Mouse (Mus musculus) midbrain, embryonic 11.5 days (tissue): ENCODE results near the gene Snap91. TPM values are rescaled to one million over a fixed set of nuclear protein-coding genes. Genes with fewer than 3 reads are reported as not detected.

Source experiments
- ATAC-seq: fragments of 200-750 bp; cut with Nextera tagmentation; 2 replicates; pipeline ENCODE4 v1.8.0; 2017; ENCODE audit warnings: moderate TSS enrichment, moderate library complexity; ENCODE audit not compliant: low FRiP score
- DNase-seq: peaks from one replicate; pipeline ENCODE4 v3.0.0; 2015; ENCODE audit warnings: low spot score; ENCODE audit errors: missing footprints
- H3K27ac ChIP-seq: fragments of 300-500 bp; sonication (generic); 2 replicates; pipeline ENCODE4 v1.5.1; 2014; ENCODE audit warnings: low read depth, low read length
- H3K27me3 ChIP-seq: fragments of 300-500 bp; sonication (generic); 2 replicates; pipeline ENCODE4 v1.6.1; 2014; ENCODE audit warnings: mild to moderate bottlenecking, low read length, moderate library complexity, mixed read lengths; ENCODE audit not compliant: control insufficient read depth, insufficient read depth
- H3K36me3 ChIP-seq: fragments of 300-500 bp; sonication (generic); 2 replicates; pipeline ENCODE4 v1.6.1; 2014; ENCODE audit warnings: mild to moderate bottlenecking, low read length, moderate library complexity, mixed read lengths; ENCODE audit not compliant: control insufficient read depth, insufficient read depth
- H3K4me1 ChIP-seq: fragments of 300-500 bp; sonication (generic); 2 replicates; pipeline ENCODE4 v1.6.1; 2014; ENCODE audit warnings: low read length; ENCODE audit not compliant: control insufficient read depth, insufficient read depth
- H3K4me2 ChIP-seq: fragments of 300-500 bp; sonication (generic); 2 replicates; pipeline ENCODE4 v1.6.1; 2014; ENCODE audit warnings: mild to moderate bottlenecking, moderate library complexity
- H3K4me3 ChIP-seq: fragments of 300-500 bp; sonication (generic); 2 replicates; pipeline ENCODE4 v1.5.1; 2014; ENCODE audit warnings: low read depth, low read length
- H3K9ac ChIP-seq: fragments of 300-500 bp; sonication (generic); 2 replicates; pipeline ENCODE4 v1.6.1; 2014; ENCODE audit warnings: low read length
- H3K9me3 ChIP-seq: fragments of 300-500 bp; sonication (generic); 2 replicates; pipeline ENCODE4 v1.6.1; 2016; ENCODE audit warnings: low read length; ENCODE audit not compliant: control insufficient read depth
- whole genome bisulfite sequencing: fragments of 180-500 bp; shearing (Covaris S2); extraction: QIAGEN DNeasy Blood & Tissue Kit; methylation state at CpG from one replicate; pipeline ENCODE4 v1.1.7; 2014; 5-methylcytosine and 5-hydroxymethylcytosine counted together
- polyA plus RNA-seq: library from polyadenylated mRNA; unstranded; fragments of >200 nt; fragmentation: Nextera tagmentation; extraction: Ambion mirVana; gene quantifications from 2 replicates; pipeline ENCODE4 v1.2.1, GENCODE M21; 2014

The Snap91 gene
- polyA plus RNA-seq, 1 experiment from 2014 or later, result 12.2 TPM

DNA sequence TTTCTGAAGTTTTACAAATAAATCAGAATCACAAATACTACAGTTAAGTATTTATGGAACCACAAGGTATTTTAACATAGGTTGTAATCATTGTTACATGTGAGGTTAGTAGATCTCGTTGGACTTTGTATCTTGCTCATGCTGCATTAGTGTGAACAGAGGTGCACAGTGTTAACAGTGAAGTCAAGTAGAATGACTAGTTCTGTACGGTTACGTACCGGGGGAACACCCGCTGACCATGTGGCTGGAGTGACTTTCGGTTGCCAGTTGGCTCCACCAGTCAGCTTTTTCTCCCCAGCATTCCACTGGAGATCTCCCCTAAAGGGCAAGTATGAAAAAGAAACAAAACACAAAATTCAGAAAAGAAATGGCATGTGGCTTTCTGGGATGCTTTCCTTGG lies 105.1 kb downstream of the Snap91 start:
- no peak overlapping the region for H3K4me2 ChIP-seq
- DNase-seq (no peak), ATAC-seq (no peak)
- no peak overlapping the region for H3K9ac ChIP-seq
- WGBS, result 97% methylated on average over 6 of the region's 6 CpGs
- no peaks in the 10 kb centered on the region for H3K36me3 ChIP-seq
- H3K4me3 ChIP-seq, result no peak overlapping the region
- no peaks in the 10 kb centered on the region for H3K27me3 ChIP-seq
- H3K9me3 ChIP-seq, result no peaks in the 10 kb centered on the region
- H3K27ac ChIP-seq, result no peak overlapping the region
- no peaks in the 10 kb centered on the region for H3K4me1 ChIP-seq

DNA sequence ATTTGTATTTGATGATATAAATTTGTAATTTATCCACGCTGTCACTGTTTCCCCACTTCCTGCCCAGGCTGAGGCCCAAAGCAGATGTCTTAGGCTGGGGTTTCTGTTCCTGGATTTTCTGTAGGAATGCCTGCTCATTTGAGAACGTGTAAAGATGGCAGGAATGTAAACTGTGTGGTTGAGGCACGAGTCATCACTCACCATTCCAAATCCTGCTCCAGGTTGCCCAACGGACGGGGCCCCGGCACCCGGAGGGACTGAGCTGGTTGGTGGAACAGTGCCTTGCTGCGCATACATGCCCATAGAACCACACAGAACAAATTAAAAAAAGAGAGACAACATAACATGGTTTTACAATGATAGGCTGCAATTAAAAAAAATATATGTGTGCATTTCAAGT lies 106.5 kb downstream of the Snap91 start:
- WGBS, result 88% methylated on average over 8 of the region's 8 CpGs
- Histone ChIP-seq H3K4me3 (no peak overlapping the region), H3K9ac (no peak overlapping the region), H3K27ac (no peak overlapping the region), H3K9me3 (no peaks in the 10 kb centered on the region), H3K4me2 (no peak overlapping the region), H3K36me3 (no peaks in the 10 kb centered on the region), H3K4me1 (no peaks in the 10 kb centered on the region), H3K27me3 (no peaks in the 10 kb centered on the region)
- DNase-seq, result peak; percentile 71
- no peak for ATAC-seq

DNA sequence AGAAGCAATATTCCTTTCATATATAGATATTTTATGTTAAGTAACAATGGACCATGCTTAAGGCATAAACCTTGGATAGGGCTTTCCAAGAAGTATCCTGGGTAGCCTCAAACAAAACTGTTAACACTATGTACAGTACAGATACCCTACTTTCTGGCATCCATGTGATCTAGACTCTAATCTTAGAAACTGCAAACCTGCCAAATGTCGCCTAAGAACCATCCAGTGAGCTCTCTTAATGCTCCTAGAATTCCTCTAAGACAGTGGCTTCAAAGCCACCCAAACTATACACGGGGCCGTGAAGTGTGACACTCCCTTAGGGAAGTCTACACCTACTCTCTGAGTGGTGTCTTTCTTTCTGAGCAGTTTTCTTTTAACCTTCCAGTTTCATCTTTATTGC lies 107.6 kb downstream of the Snap91 start:
- DNase-seq, result no peak

DNA sequence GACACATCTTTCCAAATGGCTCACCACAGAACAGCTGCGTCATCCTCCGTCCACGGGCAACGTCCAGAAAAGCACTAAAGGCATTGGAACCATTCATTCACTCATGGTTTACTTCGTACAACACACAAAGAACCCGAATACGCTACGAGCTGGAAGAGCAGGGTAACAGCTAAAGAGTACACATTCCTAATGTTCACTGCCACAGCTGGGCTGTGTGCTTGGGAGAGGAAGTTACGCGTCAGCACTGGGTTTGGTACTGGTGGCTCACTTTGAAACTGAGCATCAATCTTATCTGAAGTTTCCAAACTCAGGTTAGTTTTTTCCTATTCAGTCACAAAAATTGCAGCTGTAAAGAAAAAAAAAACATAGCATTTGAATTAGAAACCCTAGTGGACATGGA lies 113.5 kb downstream of the Snap91 start:
- 81% methylated on average over 10 of the region's 10 CpGs for WGBS

More for the DNA sequence above, 107.6 kb downstream of the Snap91 start:
- Histone ChIP-seq H3K4me2 (no peak overlapping the region), H3K36me3 (no peaks in the 10 kb centered on the region), H3K9me3 (no peaks in the 10 kb centered on the region), H3K27ac (no peak overlapping the region), H3K4me1 (no peaks in the 10 kb centered on the region), H3K9ac (no peak overlapping the region), H3K27me3 (no peaks in the 10 kb centered on the region), H3K4me3 (no peak overlapping the region)
- WGBS, result 85% methylated on average over 3 of the region's 3 CpGs
- no peak for ATAC-seq

DNA sequence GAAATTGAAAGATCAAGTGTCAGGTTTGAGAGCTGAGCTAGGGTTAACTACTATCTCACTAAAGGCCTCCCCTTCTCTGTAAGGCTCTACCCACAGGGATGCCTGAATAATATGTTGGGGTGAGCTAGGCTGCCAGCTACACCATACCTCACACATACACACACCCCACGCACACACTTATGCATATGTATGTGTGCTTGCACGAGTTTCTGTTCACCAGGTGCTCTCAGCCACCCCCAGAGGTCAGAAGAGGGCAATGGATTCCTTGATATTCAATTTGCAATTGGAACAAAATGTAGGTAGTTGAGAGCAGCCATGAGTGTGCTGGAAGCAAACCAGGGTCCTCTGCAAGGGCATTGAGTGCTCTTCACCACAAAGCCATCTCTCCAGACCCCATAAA lies 116.5 kb downstream of the Snap91 start:
- 57% methylated on average over 2 of the region's 2 CpGs for whole genome bisulfite sequencing
- ATAC-seq (no peak), DNase-seq (no peak)
- Histone ChIP-seq H3K9me3 (no peaks in the 10 kb centered on the region), H3K27ac (no peak overlapping the region), H3K4me3 (no peak overlapping the region), H3K36me3 (no peaks in the 10 kb centered on the region), H3K27me3 (no peaks in the 10 kb centered on the region), H3K4me2 (no peak overlapping the region), H3K4me1 (no peaks in the 10 kb centered on the region), H3K9ac (no peak overlapping the region)

More for the DNA sequence above, 113.5 kb downstream of the Snap91 start:
- no peaks in the 10 kb centered on the region for H3K27me3 ChIP-seq
- H3K9me3 ChIP-seq, result no peaks in the 10 kb centered on the region
- ATAC-seq (no peak), DNase-seq (no peak)
- H3K27ac ChIP-seq, result no peak overlapping the region
- H3K36me3 ChIP-seq, result no peaks in the 10 kb centered on the region
- H3K4me3 ChIP-seq, result no peak overlapping the region
- H3K9ac ChIP-seq, result no peak overlapping the region
- H3K4me1 ChIP-seq, result no peaks in the 10 kb centered on the region
- H3K4me2 ChIP-seq, result no peak overlapping the region

DNA sequence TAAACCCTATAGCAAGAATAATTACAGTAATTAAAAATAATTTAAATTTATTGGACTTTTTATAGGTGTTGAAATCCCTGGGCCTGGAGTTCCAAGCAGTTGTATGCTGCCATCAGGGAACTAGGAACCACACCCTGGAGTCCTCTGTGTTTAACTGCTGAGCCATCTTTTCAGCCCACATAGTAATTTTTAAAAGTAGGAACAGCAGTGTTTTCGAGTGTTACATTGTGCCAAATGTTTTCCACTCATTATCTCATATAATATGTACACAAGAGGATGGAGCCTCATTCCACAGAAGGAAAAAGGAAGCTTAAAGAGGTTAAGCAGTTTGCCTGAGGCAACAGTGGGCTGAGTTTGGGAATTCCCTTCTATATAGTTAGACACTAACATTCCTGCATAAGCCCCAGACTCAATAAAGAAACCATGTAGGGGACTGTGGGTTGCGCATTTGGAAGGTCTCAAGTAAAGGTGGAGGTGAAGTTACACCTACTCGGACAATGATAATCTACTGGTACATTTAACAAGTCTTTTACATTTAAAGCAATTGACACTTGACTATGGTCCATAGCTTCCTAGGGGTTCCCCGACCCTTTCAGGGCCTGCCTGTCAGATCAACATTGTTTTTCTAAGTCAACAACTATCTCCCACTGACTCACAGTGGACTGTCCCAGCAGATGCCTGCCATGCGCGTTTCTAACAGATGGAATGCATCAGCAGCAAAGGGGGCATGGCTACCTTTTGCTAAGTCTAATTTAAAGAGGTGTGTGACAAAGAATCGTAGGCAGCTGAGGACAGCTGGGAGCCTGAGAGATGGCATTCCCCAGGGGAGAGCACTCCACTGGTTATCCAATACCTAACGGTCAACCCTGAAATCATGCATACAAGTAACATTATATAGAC lies 117.7 kb downstream of the Snap91 start:
- 62% methylated on average over 8 of the region's 8 CpGs for WGBS
- Histone ChIP-seq H3K4me2 (no peak overlapping the region), H3K9me3 (no peaks in the 10 kb centered on the region), H3K4me1 (no peaks in the 10 kb centered on the region), H3K4me3 (no peak overlapping the region), H3K27me3 (no peaks in the 10 kb centered on the region), H3K27ac (no peak overlapping the region), H3K9ac (no peak overlapping the region), H3K36me3 (no peaks in the 10 kb centered on the region)
- DNase-seq, result no peak
- no peak for ATAC-seq

DNA sequence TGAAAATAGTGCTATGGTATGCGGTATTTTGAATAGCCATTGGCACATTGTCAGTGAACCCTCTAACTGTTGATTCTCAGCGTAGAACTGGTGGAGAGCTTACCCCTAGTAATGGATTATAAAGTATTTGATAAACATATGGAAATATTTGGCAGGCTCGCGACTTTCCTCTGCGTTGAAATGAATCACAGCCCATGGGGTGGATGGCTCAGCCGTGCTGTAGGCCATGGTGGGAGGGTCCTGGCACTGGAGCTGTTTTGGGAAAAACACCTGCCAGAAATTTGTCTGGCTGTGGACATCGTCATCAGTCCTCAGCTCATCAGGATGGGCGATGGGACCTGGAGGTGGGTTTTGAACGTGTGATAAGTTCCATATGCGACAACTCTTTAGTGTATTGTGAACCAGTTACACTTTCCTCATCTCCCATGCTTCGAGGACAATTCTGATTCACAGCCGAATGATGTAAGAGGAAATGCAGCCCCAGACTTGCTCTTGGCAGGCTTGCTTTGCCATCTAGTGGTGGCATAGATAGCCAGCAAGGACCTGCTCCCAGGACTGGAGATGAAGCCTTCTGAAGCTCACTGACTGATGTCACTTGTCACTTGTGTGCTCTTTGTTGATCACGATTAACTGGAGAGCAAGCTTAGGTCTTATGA lies 134.4 kb downstream of the Snap91 start:
- WGBS, result 42% methylated on average over 13 of the region's 13 CpGs
- Histone ChIP-seq H3K27me3 (no peaks in the 10 kb centered on the region), H3K9me3 (no peaks in the 10 kb centered on the region), H3K4me2 (no peak overlapping the region), H3K4me3 (no peak overlapping the region), H3K9ac (no peak overlapping the region), H3K27ac (no peak overlapping the region), H3K36me3 (no peaks in the 10 kb centered on the region), H3K4me1 (peaks cover 4% of the 10 kb centered on the region)
- ATAC-seq (peak; percentile 76), DNase-seq (peak; percentile 87)

DNA sequence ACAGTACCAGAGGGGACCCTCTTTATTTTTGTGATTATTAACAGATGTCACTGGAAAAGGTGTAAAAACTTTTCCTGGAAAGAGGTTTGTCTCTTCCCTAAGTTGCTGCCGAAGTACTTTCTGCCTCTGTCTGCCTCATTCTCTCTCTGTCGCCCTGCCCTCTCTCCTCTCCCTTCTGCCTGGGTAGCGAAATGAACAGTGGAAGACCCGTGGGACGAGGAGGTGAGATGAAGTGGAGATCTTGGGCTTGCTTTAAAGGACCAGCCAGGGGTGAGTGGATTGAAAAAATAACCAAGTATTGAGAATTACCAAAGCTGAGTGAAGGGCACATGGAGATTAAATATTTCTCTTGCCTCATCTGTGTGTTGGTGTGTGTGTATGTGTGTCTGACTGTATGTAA lies 136.4 kb downstream of the Snap91 start:
- H3K27me3 ChIP-seq, result no peaks in the 10 kb centered on the region
- H3K4me1 ChIP-seq, result peaks cover 7% of the 10 kb centered on the region
- H3K4me2 ChIP-seq, result no peak overlapping the region
- 29% methylated on average over 5 of the region's 5 CpGs for whole genome bisulfite sequencing
- DNase-seq (no peak), ATAC-seq (no peak)
- no peaks in the 10 kb centered on the region for H3K36me3 ChIP-seq
- H3K9ac ChIP-seq, result no peak overlapping the region
- no peaks in the 10 kb centered on the region for H3K9me3 ChIP-seq
- H3K4me3 ChIP-seq, result no peak overlapping the region
- H3K27ac ChIP-seq, result no peak overlapping the region
